Mouse (Mus musculus): Measurements from ENCODE around the gene Acox3.

- TF ChIP-seq CTCF (IDR thresholded peaks at IDR 0.05; ENCODE audit: borderline replicate concordance, control insufficient read depth, extremely low read depth, insufficient read depth, low read length, poor library complexity) (no peak), POLR2A (IDR thresholded peaks at IDR 0.05; ENCODE audit: control insufficient read depth, extremely low read depth, insufficient read depth, low read length, poor library complexity) (no peak)
These were observed 43.6 kb downstream of the Acox3 start for GRCm38 (mm10) chr5:35626408-35626807.
